Mouse (Mus musculus): ENCODE data around the gene Med1. TPM values are rescaled to one million over a fixed set of nuclear protein-coding genes. Genes with fewer than 3 reads are reported as not detected.
"Not testable (repeated sequence)": the region's sequence is repeated elsewhere in the genome, so short reads cannot be mapped to it uniquely, and the experiment has no call there.

The Med1 gene
- polyA plus RNA-seq (2016; fragmentation: Nextera tagmentation; extraction: Ambion mirVana): 71.6 and 80.7 TPM in 2 replicates

DNA sequence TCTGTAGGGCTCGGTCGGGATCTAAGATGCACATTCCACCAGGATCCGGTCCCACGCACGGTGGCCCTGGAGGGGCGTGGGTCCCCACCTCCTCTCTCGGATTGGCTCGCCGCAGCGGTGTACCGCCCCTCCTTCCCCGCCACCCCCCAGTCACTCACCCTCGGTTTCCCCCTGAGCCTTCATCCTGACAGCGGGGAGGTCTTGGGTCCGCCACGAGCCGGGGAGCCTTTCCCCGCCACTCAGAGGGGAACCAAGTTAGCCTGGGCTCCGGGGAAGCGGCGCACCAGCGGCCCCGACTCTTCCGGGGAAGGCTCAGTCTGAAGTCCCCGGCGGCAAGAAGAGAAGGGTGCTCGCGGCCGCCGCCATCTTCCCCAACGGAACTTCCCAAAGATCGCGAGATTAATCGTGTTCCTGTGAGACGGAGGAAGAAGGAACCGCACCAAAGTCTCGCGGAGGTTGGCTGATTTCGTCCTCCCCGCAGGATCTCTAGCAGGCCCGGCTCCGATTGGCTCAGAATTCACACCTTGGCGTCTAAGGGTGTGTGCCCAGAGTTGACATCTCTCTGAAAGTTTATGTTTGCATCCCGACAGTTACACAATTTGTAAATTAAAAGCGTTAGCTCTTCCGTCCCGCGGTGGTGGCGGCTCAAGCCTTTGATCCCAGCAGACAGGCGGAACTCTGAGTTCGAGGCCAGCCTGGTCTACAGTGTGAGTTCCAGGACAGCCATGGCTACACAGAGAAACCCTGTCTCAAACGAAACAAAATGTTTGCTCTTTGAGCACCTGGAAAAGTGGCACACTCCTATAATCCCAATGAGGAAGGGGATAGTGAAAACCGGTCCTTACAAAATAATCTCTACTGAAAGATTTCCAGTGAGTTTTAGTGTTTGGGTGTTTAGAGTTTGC is at the start of gene Med1:
TSS of gene Med1 (minus strand) at position 393 of the 905 bp plus-strand sequence.
- no peaks in the 10 kb centered on the region for H3K27me3 ChIP-seq
- H3K9ac ChIP-seq: peak within 1 kb of the TSS; percentile 80
- peak within 1 kb of the TSS; percentile 82 for H3K4me3 ChIP-seq
- peaks cover 12% of the 10 kb centered on the region for H3K4me1 ChIP-seq
- H3K36me3 ChIP-seq: peaks cover 21% of the 10 kb centered on the region
- H3K4me2 ChIP-seq (replicated peaks): peak within 1 kb of the TSS; percentile 59
- no peaks in the 10 kb centered on the region for H3K9me3 ChIP-seq
- peak within 1 kb of the TSS; percentile 95 for H3K27ac ChIP-seq
- under 1% methylated on average over 53 of the region's 53 CpGs for WGBS
- ATAC-seq (ENCODE audit: insufficient number of reproducible peaks, insufficient read depth, low FRiP score, low TSS enrichment): peak; percentile 91

DNA sequence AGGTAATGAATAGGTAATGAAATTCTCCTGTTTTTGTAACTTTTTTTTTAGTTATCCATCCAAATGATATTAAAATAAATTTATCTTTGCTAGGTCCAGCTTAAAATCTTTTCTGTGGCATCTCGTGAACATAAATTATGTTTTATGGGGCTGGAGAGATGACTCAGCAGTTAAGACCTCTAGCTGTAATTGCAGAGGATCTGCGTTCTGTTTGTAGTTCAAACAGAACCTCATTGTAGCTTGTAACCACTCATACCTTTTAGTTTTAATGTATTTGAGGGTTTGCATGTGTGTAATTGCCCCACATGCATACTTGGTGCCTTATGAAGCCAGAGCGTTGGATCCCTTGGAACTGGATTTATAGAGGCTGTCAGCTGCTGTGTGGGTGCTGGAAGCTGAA is 45.9 kb upstream of the Med1 start:
- H3K4me1 ChIP-seq: no peaks in the 10 kb centered on the region
- 90% methylated on average over 3 of the region's 3 CpGs for WGBS
- no peak overlapping the region for H3K9ac ChIP-seq
- H3K27ac ChIP-seq: no peak overlapping the region
- H3K4me3 ChIP-seq: no peak overlapping the region
- H3K4me2 ChIP-seq (replicated peaks): no peak overlapping the region
- peaks cover 70% of the 10 kb centered on the region for H3K36me3 ChIP-seq
- no peaks in the 10 kb centered on the region for H3K27me3 ChIP-seq
- no peak for ATAC-seq (ENCODE audit: insufficient number of reproducible peaks, insufficient read depth, low FRiP score, low TSS enrichment)
- no peaks in the 10 kb centered on the region for H3K9me3 ChIP-seq

DNA sequence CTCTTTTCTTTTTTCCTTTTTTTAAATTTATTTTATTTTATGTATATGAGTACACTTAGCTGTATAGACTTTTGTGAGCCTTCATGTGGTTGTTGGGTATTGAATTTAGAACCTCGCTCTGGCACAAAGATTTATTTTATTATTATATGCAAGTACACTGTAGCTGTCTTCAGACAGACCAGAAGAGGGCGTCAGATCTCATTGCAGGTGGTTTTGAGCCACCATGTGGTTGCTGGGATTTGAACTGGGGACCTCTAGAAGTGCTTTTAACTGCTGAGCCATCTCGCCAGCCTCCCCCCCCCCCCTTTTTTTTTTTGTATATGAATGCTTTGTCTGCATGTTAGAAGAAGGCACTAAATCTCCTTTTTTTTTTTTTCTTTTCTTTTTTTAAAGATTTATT is 45.3 kb upstream of the Med1 start:
- Histone ChIP-seq H3K27ac (no peak overlapping the region), H3K36me3 (peaks cover 69% of the 10 kb centered on the region), H3K4me3 (no peak overlapping the region), H3K4me1 (no peaks in the 10 kb centered on the region), H3K9ac (no peak overlapping the region), H3K27me3 (no peaks in the 10 kb centered on the region), H3K4me2 (replicated peaks) (no peak overlapping the region), H3K9me3 (no peaks in the 10 kb centered on the region)
- 77% methylated on average over 3 of the region's 3 CpGs for WGBS
- ATAC-seq (ENCODE audit: insufficient number of reproducible peaks, insufficient read depth, low FRiP score, low TSS enrichment): no peak

DNA sequence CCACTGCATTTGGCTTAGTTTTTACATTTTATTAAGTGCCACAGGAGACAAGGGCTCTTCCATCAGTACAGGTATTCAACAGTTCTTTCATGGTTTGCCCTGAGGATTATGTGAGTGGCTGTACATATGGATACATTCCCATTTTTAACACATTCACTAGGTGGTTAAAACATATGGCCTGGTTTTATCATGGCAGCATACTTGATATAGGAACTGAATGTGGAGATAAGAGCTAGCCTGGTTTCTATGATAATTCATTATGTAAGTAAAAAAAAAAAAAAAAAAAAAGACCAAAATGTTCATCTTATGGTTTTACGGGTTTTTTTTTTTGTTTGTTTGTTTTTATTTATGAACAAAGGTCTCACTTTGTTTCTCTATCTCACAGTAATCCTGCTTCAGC is 33.3 kb upstream of the Med1 start:
- Histone ChIP-seq H3K9ac (no peak overlapping the region), H3K27ac (no peak overlapping the region), H3K4me3 (no peak overlapping the region), H3K4me1 (no peaks in the 10 kb centered on the region), H3K27me3 (no peaks in the 10 kb centered on the region), H3K36me3 (peaks cover 62% of the 10 kb centered on the region), H3K9me3 (no peaks in the 10 kb centered on the region), H3K4me2 (replicated peaks) (no peak overlapping the region)
- 90% methylated on average over 1 of the region's 1 CpGs for WGBS
- ATAC-seq (ENCODE audit: insufficient number of reproducible peaks, insufficient read depth, low FRiP score, low TSS enrichment): no peak

DNA sequence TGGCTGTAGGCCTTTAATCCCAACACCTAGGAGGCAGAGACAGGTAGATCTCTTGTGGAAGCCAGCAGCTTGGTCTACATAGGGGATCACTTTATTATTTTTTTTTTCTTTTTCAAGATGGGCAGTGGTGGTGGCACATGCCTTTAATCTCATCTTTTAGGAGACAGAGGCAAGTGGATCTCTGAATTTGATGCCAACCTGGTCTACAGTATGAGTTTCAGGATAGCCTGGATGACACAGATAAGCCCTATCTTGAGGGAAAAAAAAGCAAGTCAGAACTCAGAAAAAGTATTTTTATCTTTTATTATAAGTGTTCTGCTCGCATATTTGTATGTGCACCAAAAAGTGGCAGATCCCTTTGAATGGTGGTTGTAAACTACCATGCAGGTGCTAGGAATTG is 20.2 kb upstream of the Med1 start:
- H3K4me2 ChIP-seq (replicated peaks): no peak overlapping the region
- H3K9me3 ChIP-seq: no peaks in the 10 kb centered on the region
- H3K27me3 ChIP-seq: no peaks in the 10 kb centered on the region
- ATAC-seq (ENCODE audit: insufficient number of reproducible peaks, insufficient read depth, low FRiP score, low TSS enrichment): no peak
- no peak overlapping the region for H3K9ac ChIP-seq
- peaks cover 73% of the 10 kb centered on the region for H3K36me3 ChIP-seq
- WGBS: 93% methylated on average over 1 of the region's 1 CpGs
- H3K4me3 ChIP-seq: no peak overlapping the region
- no peaks in the 10 kb centered on the region for H3K4me1 ChIP-seq
- no peak overlapping the region for H3K27ac ChIP-seq

DNA sequence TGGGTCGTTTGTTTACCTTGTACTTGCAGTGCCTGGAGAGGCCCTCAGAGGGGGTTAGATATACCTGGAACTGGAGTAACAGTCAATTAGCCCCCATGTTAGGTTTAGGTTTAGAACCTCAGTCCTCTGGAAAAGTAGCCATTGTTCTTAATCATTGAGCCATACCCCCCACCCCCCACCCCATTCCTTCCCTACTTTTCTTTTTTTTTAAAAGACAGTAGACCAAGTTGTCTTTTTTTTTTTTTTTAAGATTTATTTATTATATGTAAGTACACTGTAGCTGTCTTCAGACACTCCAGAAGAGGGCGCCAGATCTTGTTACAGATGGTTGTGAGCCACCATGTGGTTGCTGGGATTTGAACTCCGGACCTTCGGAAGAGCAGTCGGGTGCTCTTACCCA is 16.6 kb upstream of the Med1 start:
- not testable (repeated sequence) for H3K27ac ChIP-seq; H3K4me3 ChIP-seq; H3K4me2 ChIP-seq (replicated peaks); ATAC-seq (ENCODE audit: insufficient number of reproducible peaks, insufficient read depth, low FRiP score, low TSS enrichment); H3K4me1 ChIP-seq; H3K9me3 ChIP-seq; H3K27me3 ChIP-seq; H3K9ac ChIP-seq
- H3K36me3 ChIP-seq: peaks cover 58% of the 10 kb centered on the region
- 77% methylated on average over 5 of the region's 5 CpGs for WGBS

DNA sequence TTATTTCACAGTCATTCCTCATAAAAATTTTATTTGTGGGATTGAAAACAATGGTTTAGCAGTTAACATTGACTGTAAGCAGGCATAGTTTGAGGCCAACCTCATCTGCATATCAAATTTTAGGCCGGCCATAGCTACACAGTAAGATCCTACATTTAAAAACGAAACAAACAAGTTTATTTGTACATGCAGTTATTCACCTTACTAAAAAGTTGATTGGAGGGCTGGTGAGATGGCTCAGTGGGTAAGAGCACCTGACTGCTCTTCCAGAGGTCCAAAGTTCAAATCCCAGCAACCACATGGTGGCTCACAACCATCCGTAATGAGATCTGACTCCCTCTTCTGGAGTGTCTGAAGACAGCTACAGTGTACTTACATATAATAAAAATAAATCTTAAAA is 13.2 kb upstream of the Med1 start:
- peak overlapping the region; percentile 48 for H3K4me2 ChIP-seq (replicated peaks)
- 86% methylated on average over 3 of the region's 3 CpGs for WGBS
- peaks cover 33% of the 10 kb centered on the region for H3K36me3 ChIP-seq
- H3K9me3 ChIP-seq; H3K27ac ChIP-seq; H3K4me3 ChIP-seq; ATAC-seq (ENCODE audit: insufficient number of reproducible peaks, insufficient read depth, low FRiP score, low TSS enrichment); H3K4me1 ChIP-seq; H3K9ac ChIP-seq; H3K27me3 ChIP-seq: not testable (repeated sequence)

DNA sequence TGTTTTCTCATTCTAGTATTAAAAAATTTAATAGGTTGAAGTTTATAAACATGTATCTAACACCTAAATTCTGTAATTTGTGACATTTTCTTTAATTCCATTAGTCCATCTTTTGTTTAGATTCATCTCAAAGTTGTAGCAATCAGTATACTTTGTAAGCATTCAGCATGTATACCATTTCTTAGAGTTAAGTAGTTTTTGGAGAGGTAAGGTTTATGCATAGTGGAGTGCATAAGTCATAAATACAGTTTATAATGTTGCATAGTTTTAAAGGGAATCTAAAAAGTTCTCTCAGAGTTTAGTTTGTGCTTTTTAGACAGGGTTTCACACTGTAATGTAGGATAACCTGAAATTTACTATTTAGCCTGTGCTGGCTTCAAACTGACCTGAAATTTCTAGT is 12.4 kb upstream of the Med1 start:
- Histone ChIP-seq H3K9me3 (no peaks in the 10 kb centered on the region), H3K4me2 (replicated peaks) (peak overlapping the region; percentile 48), H3K9ac (no peak overlapping the region), H3K27ac (no peak overlapping the region), H3K4me1 (peaks cover 8% of the 10 kb centered on the region; the same call in 1 of the 2 replicates), H3K36me3 (peaks cover 26% of the 10 kb centered on the region), H3K27me3 (no peaks in the 10 kb centered on the region), H3K4me3 (no peak overlapping the region)
- no peak for ATAC-seq (ENCODE audit: insufficient number of reproducible peaks, insufficient read depth, low FRiP score, low TSS enrichment)

DNA sequence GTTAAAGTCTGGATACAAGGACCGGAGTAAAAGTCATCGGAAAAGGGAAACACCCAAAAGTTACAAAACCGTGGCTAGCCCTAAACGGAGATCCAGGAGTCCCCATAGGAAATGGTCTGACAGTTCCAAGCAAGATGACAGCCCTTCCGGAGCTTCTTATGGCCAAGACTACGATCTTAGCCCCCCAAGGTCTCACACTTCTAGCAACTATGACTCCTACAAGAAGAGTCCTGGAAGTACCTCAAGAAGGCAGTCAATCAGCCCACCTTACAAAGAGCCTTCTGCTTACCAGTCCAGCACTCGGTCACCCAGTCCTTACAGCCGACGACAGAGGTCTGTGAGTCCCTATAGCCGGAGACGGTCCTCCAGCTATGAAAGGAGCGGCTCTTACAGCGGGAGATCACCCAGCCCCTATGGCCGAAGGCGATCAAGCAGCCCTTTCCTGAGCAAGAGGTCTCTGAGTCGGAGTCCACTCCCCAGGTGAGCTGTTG is 10.9 kb upstream of the Med1 start:
- H3K27ac ChIP-seq: no peak overlapping the region
- WGBS: under 1% methylated on average over 16 of the region's 16 CpGs
- peak overlapping the region; percentile 99 for H3K9ac ChIP-seq
- H3K9me3 ChIP-seq: no peaks in the 10 kb centered on the region
- peak overlapping the region; percentile 78 for H3K4me2 ChIP-seq (replicated peaks)
- no peak for ATAC-seq (ENCODE audit: insufficient number of reproducible peaks, insufficient read depth, low FRiP score, low TSS enrichment)
- peaks cover 13% of the 10 kb centered on the region for H3K36me3 ChIP-seq
- H3K27me3 ChIP-seq: no peaks in the 10 kb centered on the region
- peak overlapping the region; percentile 88 for H3K4me3 ChIP-seq
- H3K4me1 ChIP-seq: peaks cover 8% of the 10 kb centered on the region; the same call in 1 of the 2 replicates

DNA sequence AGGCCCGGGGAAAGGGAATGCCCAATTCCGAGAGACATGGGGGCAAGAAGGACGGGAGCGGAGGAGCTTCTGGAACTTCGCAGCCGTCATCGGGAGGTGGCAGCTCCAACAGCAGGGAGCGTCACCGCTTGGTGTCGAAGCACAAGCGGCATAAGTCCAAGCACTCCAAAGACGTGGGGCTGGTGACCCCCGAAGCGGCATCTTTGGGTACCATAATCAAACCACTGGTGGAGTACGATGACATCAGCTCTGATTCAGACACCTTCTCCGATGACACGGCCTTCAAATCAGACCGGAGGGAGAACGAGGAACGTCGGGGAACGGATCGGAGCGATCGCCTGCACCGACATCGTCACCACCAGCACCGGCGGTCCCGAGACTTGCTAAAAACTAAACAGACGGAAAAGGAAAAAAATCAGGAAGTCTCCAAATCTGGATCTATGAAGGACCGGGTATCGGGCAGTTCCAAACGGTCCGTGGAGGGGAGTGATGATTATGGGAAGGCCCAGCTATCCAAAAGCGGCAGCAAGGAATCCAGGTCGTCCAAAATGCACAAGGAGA is 10.3 kb upstream of the Med1 start:
- Histone ChIP-seq H3K27ac (peak overlapping the region; percentile 100), H3K4me2 (replicated peaks) (peak overlapping the region; percentile 78), H3K4me3 (peak overlapping the region; percentile 88), H3K36me3 (peaks cover 9% of the 10 kb centered on the region; the same call in 1 of the 2 replicates), H3K27me3 (no peaks in the 10 kb centered on the region), H3K9ac (peak overlapping the region; percentile 99), H3K9me3 (no peaks in the 10 kb centered on the region), H3K4me1 (peaks cover 8% of the 10 kb centered on the region; the same call in 1 of the 2 replicates)
- ATAC-seq (ENCODE audit: insufficient number of reproducible peaks, insufficient read depth, low FRiP score, low TSS enrichment): 0 out of 2 replicates have a peak, but pooled peaks have one; percentile 6
- under 1% methylated on average over 37 of the region's 37 CpGs for WGBS

DNA sequence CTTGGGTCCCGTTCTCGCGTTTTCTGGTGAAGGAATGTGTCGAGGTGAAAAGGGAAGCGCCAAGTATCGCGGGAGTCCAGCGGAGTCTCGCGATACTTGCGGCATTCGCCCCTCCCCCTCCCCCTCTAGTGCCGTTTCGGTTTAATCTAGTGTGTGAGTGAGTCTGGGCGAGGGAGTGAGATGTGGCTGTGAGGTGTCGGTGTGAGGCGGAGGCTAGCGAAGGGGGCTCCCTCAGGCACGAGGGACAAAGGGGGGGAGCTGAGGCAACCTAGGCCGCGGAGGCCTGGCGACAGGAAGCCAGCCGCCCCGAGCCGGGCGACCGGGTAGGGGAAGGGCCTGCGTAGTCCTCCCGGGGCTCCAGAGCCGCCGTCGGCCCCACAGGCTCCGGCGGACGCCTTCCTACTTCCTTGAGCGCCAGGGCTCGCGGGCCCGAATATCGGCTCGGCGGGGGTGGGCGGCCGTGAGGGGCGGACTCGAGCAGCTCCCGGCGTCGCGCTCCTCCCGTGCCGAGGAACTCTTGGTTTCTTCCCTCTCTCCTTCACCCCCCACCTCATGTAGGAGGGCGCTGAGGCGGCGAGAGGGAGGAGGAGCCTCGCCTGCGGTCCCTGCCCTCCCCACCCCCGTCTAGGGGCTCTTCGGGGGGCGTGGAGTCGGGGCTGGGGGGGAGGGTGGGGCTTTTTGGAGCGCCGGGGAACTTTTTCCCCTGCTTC is 9.7 kb upstream of the Med1 start, which contains the start of gene Cdk12:
TSS of gene Cdk12 (plus strand) at position 419 of the 710 bp plus-strand sequence.
- peaks cover 3% of the 10 kb centered on the region; the same call in 1 of the 2 replicates for H3K36me3 ChIP-seq
- no peaks in the 10 kb centered on the region for H3K9me3 ChIP-seq
- peak within 1 kb of the TSS; percentile 99 for H3K9ac ChIP-seq
- under 1% methylated on average over 53 of the region's 63 CpGs for WGBS
- peak within 1 kb of the TSS; percentile 100 for H3K27ac ChIP-seq
- H3K4me2 ChIP-seq (replicated peaks): peak within 1 kb of the TSS; percentile 78
- peak within 1 kb of the TSS; percentile 88 for H3K4me3 ChIP-seq
- ATAC-seq (ENCODE audit: insufficient number of reproducible peaks, insufficient read depth, low FRiP score, low TSS enrichment): peak; percentile 89
- H3K4me1 ChIP-seq: peaks cover 8% of the 10 kb centered on the region; the same call in 1 of the 2 replicates
- H3K27me3 ChIP-seq: no peaks in the 10 kb centered on the region

Data from embryonic facial prominence, embryonic 12.5 days (tissue).